ENCODE assay signal across 10 mouse cellular contexts in the genomic region with DNA sequence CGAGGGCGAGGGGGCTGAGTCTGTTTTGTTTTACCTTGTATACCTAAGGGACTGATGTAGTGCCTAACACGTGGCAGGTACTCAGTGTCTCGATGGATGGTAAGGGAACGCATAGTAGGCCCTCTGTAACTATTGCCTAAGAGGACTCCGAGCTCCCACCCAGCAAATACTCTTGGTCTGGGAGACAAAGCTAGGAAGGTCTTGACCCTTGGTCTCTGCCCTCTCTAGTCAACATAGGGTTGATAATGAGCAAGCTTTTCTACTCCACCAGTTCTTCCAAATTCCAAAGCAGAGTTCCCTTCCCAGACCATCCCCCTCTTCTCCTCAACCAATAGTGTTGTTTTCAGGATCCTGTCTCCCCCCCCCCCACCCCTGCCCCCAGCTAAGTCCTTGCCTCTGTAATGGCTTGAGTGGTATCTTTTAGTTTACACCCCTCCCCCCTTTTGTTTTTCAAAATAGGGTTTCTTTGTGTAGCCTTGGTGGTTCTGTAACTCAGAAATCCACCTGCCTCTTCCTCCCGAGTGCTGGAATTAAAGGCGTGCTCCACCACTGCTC. TPM values are rescaled to one million over a fixed set of nuclear protein-coding genes. Genes with fewer than 3 reads are reported as not detected.
DNase-seq lines count a peak whose midpoint lies in the region; ATAC-seq and TF ChIP-seq lines count a peak whose summit lies in the region.
"Had no signal": no experiment of that assay in that cellular context is flagged by ENCODE, and none has a peak within 500 bp of the region (broad histone marks: within the 10 kb centered on the region; RNA-seq: fewer than 3 reads in every experiment).

No protein-coding gene starts in this region.

- no peak for ATAC-seq in hindbrain, embryonic 11.5 days (ENCODE audit: low FRiP score)
- ATAC-seq in forebrain, embryonic 13.5 days, result no peak
- peak; percentile 37 for ATAC-seq in liver, embryonic 14.5 days (ENCODE audit: insufficient read depth)

- no peak for TF ChIP-seq EP300 in liver, embryonic 14.5 days (IDR thresholded peaks at IDR 0.05; ENCODE audit: low read depth)

- no peaks in the 10 kb centered on the region for H3K36me3 ChIP-seq in hindbrain, embryonic 10.5 days
- H3K36me3 ChIP-seq in hindbrain, embryonic 11.5 days (ENCODE audit: control insufficient read depth, insufficient read depth, low read length), result no peaks in the 10 kb centered on the region
- peaks cover 15% of the 10 kb centered on the region for H3K36me3 ChIP-seq in ES-E14 (ENCODE audit: control insufficient read depth, insufficient read depth, low read length, poor library complexity, severe bottlenecking)
- no peaks in the 10 kb centered on the region for H3K36me3 ChIP-seq in forebrain, embryonic 13.5 days (ENCODE audit: poor library complexity, severe bottlenecking)
- no peaks in the 10 kb centered on the region for H3K36me3 ChIP-seq in liver, embryonic 14.5 days (replicated peaks; ENCODE audit: control insufficient read depth, insufficient read depth, low read depth)

- H3K4me3 ChIP-seq in hindbrain, embryonic 10.5 days, result peak overlapping the region; percentile 67; the same call in 1 of the 2 replicates
- no peak overlapping the region for H3K4me3 ChIP-seq in hindbrain, embryonic 11.5 days (ENCODE audit: low read depth, low read length)
- H3K4me3 ChIP-seq in ES-E14 (ENCODE audit: insufficient read depth in 1 of 2, low read depth in 1 of 2, low read length in 2 of 2, poor library complexity in 1 of 2, severe bottlenecking in 1 of 2), result peak overlapping the region; percentile 88 to 95
- peak overlapping the region; percentile 64; the same call in 1 of the 2 replicates for H3K4me3 ChIP-seq in forebrain, embryonic 13.5 days
- H3K4me3 ChIP-seq in liver, embryonic 14.5 days (ENCODE audit: insufficient read depth in 1 of 2, low read depth in 2 of 2, low read length in 2 of 2), result no peak overlapping the region
- H3K4me3 ChIP-seq: heart, adult 2 months had no signal

- no peak for DNase-seq in hindbrain, embryonic 10.5 days (ENCODE audit: low spot score)
- no peak for DNase-seq in hindbrain, embryonic 11.5 days (ENCODE audit: low spot score)
- peak; percentile 54 for DNase-seq in ES-E14 (ENCODE audit: low read depth, low spot score)
- no peak for DNase-seq in liver, embryonic 14.5 days (ENCODE audit: low read depth in 3 of 3, low spot score in 3 of 3)
- no peak for DNase-seq in gastrocnemius, postnatal 14 days
- no peak for DNase-seq in thymus, postnatal 10 days (ENCODE audit: low spot score in 2 of 2)
- no peak for DNase-seq in adrenal gland, postnatal 4 days (ENCODE audit: low spot score in 2 of 2)

- no peak for TF ChIP-seq CTCF in liver, embryonic 14.5 days (IDR thresholded peaks at IDR 0.05; ENCODE audit: low read depth)

- no peak overlapping the region for H3K9ac ChIP-seq in hindbrain, embryonic 11.5 days (ENCODE audit: low read depth, low read length)
- peak overlapping the region; percentile 82 for H3K9ac ChIP-seq in ES-E14 (ENCODE audit: insufficient read depth, low read depth, low read length, poor library complexity, severe bottlenecking)
- no peak overlapping the region for H3K9ac ChIP-seq in forebrain, embryonic 13.5 days
- H3K9ac ChIP-seq in liver, embryonic 14.5 days (replicated peaks), result no peak overlapping the region

- in situ Hi-C loops in ES-E14 (cut with MboI; ENCODE audit: low sequenced_read_pairs in 2 of 2, unreplicated experiment in 2 of 2), result no loop called here

- WGBS in hindbrain, embryonic 10.5 days, result 43% methylated on average over 8 of the region's 8 CpGs
- 59% methylated on average over 8 of the region's 8 CpGs for WGBS in hindbrain, embryonic 11.5 days
- WGBS in forebrain, embryonic 13.5 days, result 41% methylated on average over 8 of the region's 8 CpGs
- WGBS in liver, embryonic 14.5 days (ENCODE audit: insufficient replicate concordance), result 48% methylated on average over 8 of the region's 8 CpGs

- H3K27ac ChIP-seq in hindbrain, embryonic 10.5 days, result no peak overlapping the region
- H3K27ac ChIP-seq in hindbrain, embryonic 11.5 days (ENCODE audit: low read depth, low read length), result no peak overlapping the region
- H3K27ac ChIP-seq in ES-E14 (ENCODE audit: insufficient read depth, low read depth, low read length, poor library complexity, severe bottlenecking), result peak overlapping the region; percentile 92
- no peak overlapping the region for H3K27ac ChIP-seq in forebrain, embryonic 13.5 days
- H3K27ac ChIP-seq in liver, embryonic 14.5 days, result no peak overlapping the region
- H3K27ac ChIP-seq: heart, adult 2 months; layer of hippocampus, adult 2 months had no signal

- 0 out of 2 replicates have a peak, but pooled peaks cover 3% of the 10 kb centered on the region for H3K9me3 ChIP-seq in hindbrain, embryonic 10.5 days
- H3K9me3 ChIP-seq in hindbrain, embryonic 11.5 days (ENCODE audit: control insufficient read depth, low read length), result no peaks in the 10 kb centered on the region
- no peaks in the 10 kb centered on the region for H3K9me3 ChIP-seq in ES-E14 (ENCODE audit: control insufficient read depth, insufficient read depth, low read depth, low read length)
- H3K9me3 ChIP-seq in forebrain, embryonic 13.5 days (replicated peaks), result no peaks in the 10 kb centered on the region
- H3K9me3 ChIP-seq in liver, embryonic 14.5 days (ENCODE audit: control insufficient read depth, low read length), result no peaks in the 10 kb centered on the region

- no peak overlapping the region for H3K4me2 ChIP-seq in hindbrain, embryonic 11.5 days (replicated peaks; ENCODE audit: low read depth, low read length)
- H3K4me2 ChIP-seq in forebrain, embryonic 13.5 days, result peak overlapping the region; percentile 70
- H3K4me2 ChIP-seq in liver, embryonic 14.5 days (ENCODE audit: low read depth), result no peak overlapping the region

- H3K27me3 ChIP-seq in hindbrain, embryonic 10.5 days (ENCODE audit: insufficient read depth, poor library complexity, severe bottlenecking), result no peaks in the 10 kb centered on the region; the same call in 1 of the 2 replicates
- H3K27me3 ChIP-seq in hindbrain, embryonic 11.5 days (ENCODE audit: control insufficient read depth, insufficient read depth, low read length), result no peaks in the 10 kb centered on the region
- no peaks in the 10 kb centered on the region for H3K27me3 ChIP-seq in forebrain, embryonic 13.5 days
- peaks cover 22% of the 10 kb centered on the region for H3K27me3 ChIP-seq in liver, embryonic 14.5 days (ENCODE audit: control insufficient read depth, insufficient read depth, low read length)

- intact Hi-C loops in gastrocnemius, postnatal 14 days (cut with DNase I; ENCODE audit: low total_unique reads), result no loop called here

- peaks cover 26% of the 10 kb centered on the region for H3K4me1 ChIP-seq in hindbrain, embryonic 10.5 days (replicated peaks)
- H3K4me1 ChIP-seq in hindbrain, embryonic 11.5 days (replicated peaks; ENCODE audit: control insufficient read depth, insufficient read depth, low read length), result no peaks in the 10 kb centered on the region
- H3K4me1 ChIP-seq in ES-E14 (ENCODE audit: control insufficient read depth in 2 of 2, insufficient read depth in 2 of 2, low read length in 2 of 2, poor library complexity in 1 of 2), result peaks cover 4 to 10% of the 10 kb centered on the region in 2 experiments; a peak in 3 of 4 replicates
- H3K4me1 ChIP-seq in forebrain, embryonic 13.5 days, result peaks cover 32% of the 10 kb centered on the region
- H3K4me1 ChIP-seq in liver, embryonic 14.5 days (replicated peaks; ENCODE audit: control insufficient read depth in 2 of 2, insufficient read depth in 2 of 2, low read length in 1 of 2), result no peaks in the 10 kb centered on the region

TF ChIP-seq in ES-E14, 5 proteins besides CTCF, POLR2A, EP300 and RAD21:
- no peak for TF ChIP-seq CHD2 (IDR thresholded peaks at IDR 0.05; ENCODE audit: low read depth, low read length)
- TF ChIP-seq ZC3H11A (IDR thresholded peaks at IDR 0.05; ENCODE audit: borderline replicate concordance, low read depth, low read length), result no peak
- TF ChIP-seq HCFC1 (IDR thresholded peaks at IDR 0.05; ENCODE audit: borderline replicate concordance, insufficient read depth, low read length), result no peak
- no peak for TF ChIP-seq ZNF384 (IDR thresholded peaks at IDR 0.05; ENCODE audit: low read depth, low read length)
- no peak for TF ChIP-seq MAFK (IDR thresholded peaks at IDR 0.05; ENCODE audit: insufficient read depth, low read depth, low read length)

RNA-seq across cellular contexts. Expression of gene Fgd1, which starts 3.8 kb away (rescaled TPM):
- polyA plus RNA-seq in hindbrain, embryonic 10.5 days (2016; fragmentation: Nextera tagmentation; extraction: Ambion mirVana), result 9.0 and 12.0 TPM in 2 replicates
- polyA plus RNA-seq in hindbrain, embryonic 11.5 days (2014; fragmentation: Nextera tagmentation; extraction: Ambion mirVana), result 8.0 and 9.3 TPM in 2 replicates
- 54.3 and 56.8 TPM in 2 replicates for total RNA-seq in ES-E14 (2012; rRNA removed)
- polyA plus RNA-seq in forebrain, embryonic 13.5 days (2015; fragmentation: Nextera tagmentation; extraction: Ambion mirVana), result 9.2 and 11.0 TPM in 2 replicates
- polyA plus RNA-seq in liver, embryonic 14.5 days (2012; rRNA removed), result 3.1 and 3.5 TPM in 2 replicates
- polyA plus RNA-seq in liver, embryonic 14.5 days (2014; fragmentation: Nextera tagmentation; extraction: Ambion mirVana), result 1.5 and 1.6 TPM in 2 replicates
- total RNA-seq in gastrocnemius, postnatal 14 days (2021), result 1 to 10 TPM; 4.7 to 5.6 TPM
- 10 to 100 TPM; 30.9 to 32.7 TPM for total RNA-seq in adrenal gland, postnatal 4 days (2021)

RNA-seq across cellular contexts. Expression of gene Gnl3l, which starts 32.6 kb away (rescaled TPM):
- 38.6 and 40.1 TPM in 2 replicates for polyA plus RNA-seq in hindbrain, embryonic 10.5 days (2016; fragmentation: Nextera tagmentation; extraction: Ambion mirVana)
- 48.7 and 50.3 TPM in 2 replicates for polyA plus RNA-seq in hindbrain, embryonic 11.5 days (2014; fragmentation: Nextera tagmentation; extraction: Ambion mirVana)
- 51.9 and 63.8 TPM in 2 replicates for total RNA-seq in ES-E14 (2012; rRNA removed)
- 54.7 and 62.1 TPM in 2 replicates for polyA plus RNA-seq in forebrain, embryonic 13.5 days (2015; fragmentation: Nextera tagmentation; extraction: Ambion mirVana)
- polyA plus RNA-seq in liver, embryonic 14.5 days (2012; rRNA removed), result 4.2 and 5.4 TPM in 2 replicates
- polyA plus RNA-seq in liver, embryonic 14.5 days (2014; fragmentation: Nextera tagmentation; extraction: Ambion mirVana), result 10.3 and 11.6 TPM in 2 replicates
- 10 to 100 TPM; 32.9 to 35.0 TPM for total RNA-seq in gastrocnemius, postnatal 14 days (2021)
- 10 to 100 TPM; 62.4 to 75.3 TPM for total RNA-seq in adrenal gland, postnatal 4 days (2021)

RNA-seq across cellular contexts. Expression of gene Tsr2, which starts 46.6 kb away (rescaled TPM):
- 46.1 and 48.7 TPM in 2 replicates for polyA plus RNA-seq in hindbrain, embryonic 10.5 days (2016; fragmentation: Nextera tagmentation; extraction: Ambion mirVana)
- polyA plus RNA-seq in hindbrain, embryonic 11.5 days (2014; fragmentation: Nextera tagmentation; extraction: Ambion mirVana), result 39.1 and 43.1 TPM in 2 replicates
- 15.6 and 17.1 TPM in 2 replicates for total RNA-seq in ES-E14 (2012; rRNA removed)
- 37.9 and 40.9 TPM in 2 replicates for polyA plus RNA-seq in forebrain, embryonic 13.5 days (2015; fragmentation: Nextera tagmentation; extraction: Ambion mirVana)
- 5.3 and 8.1 TPM in 2 replicates for polyA plus RNA-seq in liver, embryonic 14.5 days (2012; rRNA removed)
- polyA plus RNA-seq in liver, embryonic 14.5 days (2014; fragmentation: Nextera tagmentation; extraction: Ambion mirVana), result 10.3 and 11.4 TPM in 2 replicates
- 1 to 10 TPM; 8.7 to 9.7 TPM for total RNA-seq in gastrocnemius, postnatal 14 days (2021)
- 10 to 100 TPM; 34.6 to 37.8 TPM for total RNA-seq in adrenal gland, postnatal 4 days (2021)

Comparison
In these comparisons a context has a peak if more than half of its experiments do, and no peak if none do; other contexts are left out.
1. H3K4me3 ChIP-seq: peak in hindbrain, embryonic 10.5 days (single experiment), ES-E14 (2 of 2) and forebrain, embryonic 13.5 days (single experiment); none in hindbrain, embryonic 11.5 days (single experiment) and liver, embryonic 14.5 days (0 of 2).